Mouse (Mus musculus) layer of hippocampus, postnatal 14 days (tissue): ENCODE measurements at regions not wholly inside any gene's neighbourhood (a gene's known extent, or its start where the extent isn't known, plus 50 kb on each side); places are given as distances from the start of the nearest gene placed in this dataset.

Experiments used
- DNase-seq, 2 experiments: peaks; one replicate each; pipeline ENCODE4 v3.0.0; 2021 to 2022; ENCODE audit warnings: low spot score in 2 of 2, mixed read lengths in 1 of 2

DNA sequence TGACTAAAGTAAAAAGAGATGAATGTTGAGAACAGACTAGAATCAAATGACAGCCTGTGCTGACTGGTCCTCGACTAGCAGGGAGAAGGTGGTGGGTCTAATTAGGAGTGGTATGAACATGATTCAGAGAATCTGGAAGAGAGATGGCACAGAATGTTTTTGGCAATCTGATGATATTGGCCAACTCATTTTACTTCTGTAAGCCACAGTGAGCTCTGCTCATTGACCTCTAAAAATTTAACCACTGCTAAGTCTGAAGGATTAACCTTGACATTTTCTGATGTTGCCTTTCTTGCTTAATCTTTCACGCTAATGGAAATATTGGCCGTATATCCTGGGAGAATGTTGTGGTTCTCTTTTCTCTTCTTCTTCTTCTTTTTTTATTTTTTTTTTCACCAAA lies 1041.6 kb upstream of the Got2 start:
- DNase-seq: no peak

DNA sequence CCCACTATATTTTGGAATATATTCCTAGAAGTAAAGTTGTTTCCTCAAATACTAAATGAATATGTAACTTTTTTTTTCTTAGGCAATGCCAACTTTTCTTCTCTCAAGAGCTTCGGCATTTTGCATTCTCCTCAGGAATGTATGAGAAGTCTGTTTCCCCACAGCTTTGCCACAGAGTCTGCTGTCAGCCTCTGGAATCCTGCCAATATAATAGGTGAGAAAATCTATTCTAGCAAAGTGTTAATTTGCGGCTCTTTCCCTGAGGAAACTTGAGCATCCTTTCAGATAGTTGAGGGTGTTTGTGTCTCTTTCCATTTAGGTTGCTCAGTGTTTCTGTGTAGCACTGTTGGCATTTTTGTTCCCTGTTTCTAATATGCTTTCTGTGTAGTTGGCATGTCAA lies 992.6 kb upstream of the Got2 start:
- DNase-seq: peak in 1 of 2 experiments; percentile 0

DNA sequence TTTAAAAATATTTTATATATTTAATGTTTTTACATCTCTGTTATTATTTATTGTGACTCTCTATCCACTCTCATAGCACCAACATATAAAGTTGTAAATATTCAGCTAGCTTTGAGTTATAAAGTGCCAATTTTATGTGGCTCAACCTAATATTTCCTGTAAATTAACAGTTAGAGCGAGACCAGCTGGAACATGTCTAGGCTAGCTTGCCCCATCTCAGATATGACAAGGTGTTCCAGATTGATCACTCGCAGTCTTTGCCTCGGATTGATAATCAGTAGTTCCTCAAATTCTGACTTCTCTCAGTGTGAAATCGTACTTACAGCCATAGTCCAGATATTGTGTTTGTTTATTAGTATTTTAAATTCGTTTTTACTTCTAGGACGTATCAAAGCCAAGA lies 990.4 kb upstream of the Got2 start:
- no peak for DNase-seq

DNA sequence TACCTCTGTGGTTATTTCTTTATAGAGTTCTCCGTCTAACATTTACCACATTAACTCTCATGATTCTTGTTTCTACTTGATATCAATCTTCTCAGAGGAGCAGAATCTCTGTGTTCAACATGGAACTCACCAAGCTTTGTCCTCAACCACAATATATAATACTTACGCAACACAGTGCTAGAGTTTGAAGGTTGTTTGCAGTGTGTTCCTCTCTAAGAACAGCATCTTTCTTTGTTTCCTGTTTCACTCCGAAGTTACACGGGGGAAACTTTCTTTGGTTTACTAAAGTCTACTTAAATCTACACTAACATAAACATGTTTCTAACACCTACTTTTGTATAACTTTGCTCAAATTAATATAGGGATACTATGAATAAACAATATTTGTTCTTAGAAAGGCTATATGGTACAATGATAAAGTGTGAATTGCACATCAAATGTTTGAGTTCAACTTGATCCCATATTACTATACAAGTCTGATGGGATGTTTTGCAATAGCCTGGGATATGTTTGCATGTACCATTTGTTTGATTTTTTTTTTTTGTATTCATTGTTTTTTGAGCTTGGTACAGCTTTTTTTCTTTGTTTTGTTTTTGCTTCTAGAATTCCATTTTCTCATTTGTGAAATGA lies 985.2 kb upstream of the Got2 start:
- no peak for DNase-seq

DNA sequence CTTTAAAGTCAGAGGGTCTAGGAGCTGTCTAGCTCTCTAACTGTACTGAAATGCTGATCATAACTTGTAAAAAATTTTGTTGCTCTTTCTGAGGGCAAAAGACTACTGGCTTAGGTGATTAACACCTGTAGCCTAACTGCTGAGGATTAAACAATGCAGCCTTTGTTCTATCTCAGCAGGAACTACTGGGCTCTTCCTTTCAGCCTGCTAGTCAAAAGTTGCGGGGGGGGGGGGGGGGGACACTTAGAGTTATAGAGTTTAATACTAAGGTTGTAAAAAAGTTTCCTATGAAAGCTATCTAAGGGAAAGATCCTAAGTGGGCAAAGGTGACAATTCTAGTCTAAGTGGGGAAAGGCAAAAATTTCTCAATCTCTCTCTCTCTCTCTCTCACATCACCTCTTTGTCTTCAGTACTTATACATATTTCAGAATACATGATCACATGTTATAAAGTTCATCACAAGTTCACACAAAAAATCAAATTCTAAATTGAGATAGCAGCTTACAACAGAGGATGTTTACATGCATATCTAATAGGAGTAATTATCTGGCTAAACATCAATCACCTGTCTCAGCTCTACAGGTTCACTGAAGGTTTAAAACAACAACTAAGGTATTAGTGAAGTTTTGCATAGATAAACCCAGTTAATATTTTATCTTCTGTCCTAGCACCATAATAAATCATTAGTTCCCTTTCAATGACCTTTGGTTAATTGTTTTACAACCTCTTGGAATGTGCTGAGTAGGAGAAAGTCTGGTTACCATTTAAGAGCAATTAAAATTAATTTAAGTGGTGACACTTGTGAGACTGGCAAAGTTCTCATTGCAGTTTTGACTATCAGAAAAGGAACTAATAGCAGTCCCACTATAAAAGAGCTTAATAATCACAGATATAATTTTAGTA lies 980.1 kb upstream of the Got2 start:
- DNase-seq: no peak

DNA sequence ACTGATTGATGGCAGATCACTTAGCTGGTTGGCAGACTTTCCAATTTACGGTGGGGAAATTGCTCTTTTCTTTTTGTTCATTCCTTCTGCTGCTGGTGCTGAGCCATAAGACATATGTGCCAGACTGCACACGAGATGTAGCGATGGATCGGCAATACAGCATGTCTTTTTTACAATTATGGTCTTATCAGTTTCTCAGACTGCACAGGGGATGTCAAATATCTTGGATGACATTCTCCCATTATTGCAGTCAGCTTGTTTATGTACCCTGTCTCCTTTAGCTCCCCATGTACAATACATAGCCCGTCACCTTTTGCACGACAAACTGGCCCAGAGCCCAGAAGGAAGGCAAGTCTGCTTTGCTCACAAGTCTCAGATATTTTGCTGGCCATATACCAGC lies 976.3 kb upstream of the Got2 start:
- DNase-seq: peak; percentile 8 to 36

DNA sequence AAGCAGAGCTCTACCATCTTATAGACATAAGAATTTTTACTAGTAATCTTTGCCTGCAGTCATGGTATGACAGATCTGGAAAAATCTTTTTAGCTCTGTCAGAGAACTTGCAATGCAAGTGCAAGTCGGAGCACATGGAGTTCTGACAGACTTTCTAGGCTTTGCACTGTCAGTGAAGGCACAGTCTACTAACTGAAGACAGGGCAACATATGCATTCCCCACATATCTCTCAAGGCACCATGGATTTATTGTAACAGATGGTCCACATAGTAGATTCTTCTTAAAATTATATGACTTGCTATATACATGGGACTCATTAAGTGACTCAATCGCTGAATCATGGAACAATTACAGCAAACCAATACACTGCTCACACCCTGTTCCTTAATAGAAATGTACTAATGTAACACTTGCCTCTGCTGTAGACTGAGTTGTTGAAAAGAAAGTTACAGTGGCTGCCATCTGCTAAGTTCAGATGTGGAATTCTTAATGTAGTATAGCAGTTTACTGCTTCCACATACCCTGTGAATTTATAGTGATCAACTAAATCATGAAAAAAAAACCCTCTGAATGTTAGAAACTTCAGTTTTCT lies 972.6 kb upstream of the Got2 start:
- DNase-seq: no peak

DNA sequence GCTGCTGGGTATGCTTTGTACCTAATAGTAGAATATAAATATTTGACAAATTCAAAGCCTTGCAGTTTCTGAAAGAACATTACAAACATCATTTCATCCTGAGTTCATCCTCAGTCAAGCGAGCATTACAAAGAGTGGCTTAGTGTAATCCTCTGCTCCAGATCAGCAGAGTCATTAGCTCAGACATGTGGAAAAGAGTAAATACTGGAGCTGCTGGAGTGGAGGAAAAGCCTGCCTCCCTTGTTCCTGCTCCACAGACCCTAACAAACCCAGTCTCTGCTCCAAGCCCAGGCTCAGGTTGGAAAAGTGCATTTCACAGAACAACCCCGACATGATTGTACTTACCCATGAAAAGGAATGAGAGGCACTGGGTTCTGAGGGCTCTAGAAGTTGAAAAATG lies 955.2 kb upstream of the Got2 start:
- no peak for DNase-seq

DNA sequence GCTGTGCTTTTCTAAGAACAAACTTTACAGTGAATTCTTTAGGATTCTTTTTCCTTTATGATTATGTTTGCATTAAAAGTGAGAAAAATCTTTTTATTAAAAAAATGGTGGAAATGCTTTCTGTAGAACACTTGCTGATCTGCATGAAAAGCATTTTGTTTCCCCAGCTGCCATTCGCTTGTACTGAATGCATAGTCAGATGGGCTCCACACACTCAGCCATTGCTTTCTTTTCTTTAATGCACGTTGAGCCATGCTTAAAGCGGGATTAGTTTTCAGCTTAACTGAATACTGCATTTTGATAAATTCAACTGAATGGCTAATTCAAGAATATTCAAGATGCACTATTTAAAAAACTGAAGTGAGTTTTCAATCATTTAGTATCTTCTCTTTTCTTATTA lies 947.2 kb upstream of the Got2 start:
- no peak for DNase-seq

DNA sequence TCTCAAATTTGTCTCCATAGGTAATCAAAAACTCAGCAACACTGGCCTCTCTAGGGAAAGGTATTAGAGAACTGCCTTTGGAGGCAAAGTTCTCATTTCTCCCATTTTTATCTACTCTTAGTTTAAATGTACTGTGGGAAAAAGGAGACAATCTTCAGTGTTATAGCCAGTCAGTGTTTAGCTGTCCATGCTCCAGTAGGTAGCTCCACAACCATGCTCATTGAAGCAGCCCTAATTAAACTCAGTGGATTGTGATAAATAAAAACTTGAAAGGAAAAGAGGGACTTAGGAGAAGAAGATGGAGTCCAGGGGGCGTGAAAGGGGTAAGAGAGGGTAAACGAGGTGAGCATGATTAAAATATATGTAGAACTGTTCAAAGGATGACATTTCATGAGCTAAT lies 946.3 kb upstream of the Got2 start:
- DNase-seq: no peak

DNA sequence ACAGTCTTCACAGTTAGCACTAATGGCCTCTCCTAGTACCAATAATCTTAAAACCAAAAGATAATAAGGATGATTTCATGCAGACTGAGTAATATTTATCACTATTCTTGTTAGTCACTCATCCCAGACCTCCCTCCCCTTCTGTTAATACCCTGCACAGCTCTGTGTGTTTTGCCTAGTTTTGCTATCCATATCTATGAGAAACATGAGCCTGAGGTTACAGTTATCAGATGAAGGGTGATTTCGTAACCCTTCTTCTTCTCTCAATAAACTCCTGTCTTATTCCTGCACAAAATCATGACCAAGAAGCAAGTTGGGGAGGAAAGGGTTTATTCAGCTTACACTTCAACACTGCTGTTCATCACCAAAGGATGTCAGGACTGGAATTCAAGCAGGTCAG lies 940.9 kb upstream of the Got2 start:
- DNase-seq: no peak

DNA sequence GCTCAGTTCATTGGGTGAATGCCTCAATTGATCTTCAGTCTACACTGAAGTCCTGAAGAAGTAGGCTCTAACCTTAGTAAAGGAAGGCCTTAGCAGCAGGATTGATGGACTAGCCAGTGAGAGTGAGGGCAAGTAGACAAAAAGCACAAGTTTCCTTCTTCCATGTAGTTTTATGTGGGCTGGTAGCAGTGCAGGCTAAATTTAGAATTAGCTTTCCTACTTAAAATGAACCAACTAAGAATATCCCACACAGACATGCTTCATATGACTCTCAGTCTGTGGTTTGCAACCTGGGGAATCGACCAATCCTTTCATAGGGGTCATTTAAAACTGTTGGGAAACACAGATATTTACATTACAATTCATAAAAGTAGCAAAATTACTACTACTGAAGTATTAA lies 922.2 kb upstream of the Got2 start:
- no peak for DNase-seq
